Mouse (Mus musculus) right cerebral cortex, postnatal 36 days (tissue): ENCODE measurements around the gene Rae1.

Experiments used
- DNase-seq, 2 experiments: peaks; one replicate each; pipeline ENCODE4 v3.0.0; 2022; ENCODE audit warnings: low spot score in 2 of 2, mixed read lengths in 1 of 2

Rae1 gene

DNA sequence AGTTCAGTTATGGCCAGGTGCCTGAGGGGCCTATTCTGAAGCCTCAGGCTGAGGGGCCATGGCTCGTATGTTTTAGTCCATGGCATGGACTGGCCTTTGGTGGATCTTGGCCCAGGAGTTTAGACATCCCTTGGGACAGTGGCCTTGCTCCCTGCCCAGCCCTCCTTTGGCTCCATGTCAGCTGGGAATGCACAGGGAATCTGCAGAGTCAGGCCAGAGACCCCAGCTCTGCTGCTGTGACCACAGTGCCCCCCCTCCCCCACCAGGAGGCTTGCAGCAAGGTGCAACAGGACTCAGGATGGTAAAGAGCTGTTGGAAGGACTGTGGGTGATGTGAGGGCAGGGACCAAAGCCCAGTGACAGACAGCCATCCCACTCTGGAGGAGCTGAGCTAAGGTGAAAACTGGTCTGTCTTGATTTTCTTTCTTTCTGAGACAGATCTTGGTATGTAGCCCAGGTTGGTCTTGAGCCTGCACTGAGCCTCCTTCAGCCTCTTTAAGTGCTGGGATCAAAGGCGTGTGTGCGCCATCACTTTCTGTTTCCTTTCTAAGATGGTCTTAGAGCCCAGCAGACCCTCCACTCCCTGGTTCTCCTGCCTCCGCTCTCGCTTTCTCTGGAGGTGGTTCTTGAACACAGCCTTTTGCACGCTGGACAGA, 27.4 kb downstream of the Rae1 start:
- DNase-seq = no peak

DNA sequence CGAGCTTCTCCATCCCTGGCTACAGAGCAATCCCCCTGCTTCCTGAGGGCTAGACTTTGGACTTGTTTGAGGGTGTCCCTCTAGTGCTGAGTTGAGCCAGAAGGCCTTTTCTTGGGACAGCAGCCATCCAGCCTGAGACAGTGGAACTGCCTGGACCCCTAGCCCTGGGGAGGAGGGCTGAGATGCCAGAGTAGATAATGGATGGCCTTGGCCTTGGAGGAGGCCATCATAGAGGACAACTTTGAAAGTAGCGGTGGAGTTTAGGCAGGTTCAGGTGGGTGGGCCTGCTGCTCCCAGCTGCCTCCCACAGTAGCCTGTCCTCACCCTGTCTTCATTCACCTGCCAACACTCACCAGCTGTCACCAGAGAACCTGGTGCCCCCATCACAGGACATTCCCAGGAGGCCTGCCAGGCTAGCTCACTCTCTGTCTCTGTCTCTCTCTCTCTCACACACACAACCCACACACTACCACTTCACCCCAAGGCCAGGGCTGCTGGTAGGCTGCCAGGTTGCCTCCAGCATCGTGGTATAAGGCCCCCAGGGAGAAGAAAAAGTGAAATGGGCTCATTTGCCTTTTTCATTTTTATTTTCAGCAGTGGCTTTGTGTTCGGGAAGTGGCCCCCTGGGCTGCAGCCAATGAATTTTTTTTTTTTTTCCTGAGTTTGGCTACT, 28.0 kb downstream of the Rae1 start:
- DNase-seq = no peak

DNA sequence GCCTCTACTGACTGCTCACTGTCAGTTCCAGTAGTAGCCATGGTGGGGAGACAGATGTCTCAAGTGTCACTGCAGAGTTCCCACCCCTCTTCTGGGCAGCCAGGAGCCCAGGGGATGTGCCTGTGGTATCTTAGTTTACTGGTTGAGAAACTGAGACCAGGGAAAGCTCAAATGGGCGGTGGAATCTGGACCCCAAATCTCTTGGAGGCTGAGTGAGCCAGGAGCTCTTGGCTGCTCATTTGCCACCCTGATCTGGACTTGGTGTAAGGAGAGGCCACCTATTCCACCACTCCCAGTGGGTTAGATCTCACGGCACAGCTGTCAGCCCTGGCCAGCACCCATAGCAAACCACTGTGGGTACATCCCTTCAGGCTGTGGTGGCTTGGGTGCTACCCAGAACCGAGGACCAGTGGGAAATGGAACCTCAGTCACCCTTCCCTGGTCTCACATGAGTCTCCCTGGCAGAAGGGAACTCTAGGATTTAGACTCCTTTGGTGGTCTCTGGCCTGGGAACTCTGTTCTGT, 28.7 kb downstream of the Rae1 start:
- DNase-seq = no peak

DNA sequence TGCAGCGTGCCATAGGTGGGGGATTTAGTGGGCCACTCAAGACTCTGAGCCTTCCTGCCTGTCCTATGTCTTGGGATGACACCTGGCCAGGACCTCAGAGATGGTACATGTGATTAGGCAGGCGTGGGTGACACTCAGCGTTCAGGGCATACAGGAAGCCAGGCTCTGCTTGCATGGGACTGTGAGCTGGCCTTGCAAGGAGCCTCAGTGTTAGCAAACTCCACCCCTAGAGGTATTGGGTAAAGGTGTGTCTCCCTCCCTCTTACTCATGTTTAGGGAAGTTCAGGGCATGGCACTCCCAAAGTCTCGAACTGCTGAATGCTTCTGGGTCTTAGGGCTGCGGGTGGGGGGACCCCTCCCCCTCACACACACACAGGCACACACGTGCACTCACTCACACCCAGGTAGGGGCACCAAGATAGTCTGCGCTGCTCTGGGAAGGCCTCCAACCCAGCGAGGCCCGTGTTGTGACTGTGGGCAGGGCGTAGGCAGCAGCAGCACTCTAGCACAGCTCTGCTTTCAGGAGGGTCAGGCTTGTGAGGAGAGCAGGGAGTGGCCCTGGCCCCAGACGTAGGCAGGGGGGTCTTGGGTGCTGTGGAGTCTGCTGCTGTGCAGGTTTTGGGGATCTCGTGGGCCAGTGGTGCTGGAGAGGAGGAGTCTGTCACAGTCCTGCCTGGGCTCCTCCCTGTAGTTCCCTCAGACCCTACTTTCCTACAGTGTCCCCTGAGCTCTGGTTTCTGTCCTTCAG, 30.8 kb downstream of the Rae1 start:
- DNase-seq = no peak

DNA sequence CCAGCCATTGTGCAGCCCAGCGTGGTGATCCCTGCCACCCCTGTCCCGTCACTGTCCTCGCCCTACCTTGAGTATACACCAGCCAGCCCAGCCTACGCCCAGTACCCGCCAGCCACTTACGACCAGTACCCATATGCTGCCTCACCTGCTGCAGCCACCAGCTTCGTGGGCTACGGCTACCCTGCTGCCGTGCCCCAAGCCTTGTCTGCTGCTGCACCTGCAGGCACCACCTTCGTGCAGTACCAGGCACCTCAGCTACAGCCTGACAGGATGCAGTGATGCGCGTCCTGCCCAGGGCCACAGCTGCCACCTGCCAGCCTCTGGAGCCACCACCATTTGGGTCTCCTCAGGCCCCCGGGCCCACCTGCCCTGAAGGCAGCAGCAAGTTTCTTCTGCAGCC, 33.6 kb downstream of the Rae1 start:
- no peak for DNase-seq

DNA sequence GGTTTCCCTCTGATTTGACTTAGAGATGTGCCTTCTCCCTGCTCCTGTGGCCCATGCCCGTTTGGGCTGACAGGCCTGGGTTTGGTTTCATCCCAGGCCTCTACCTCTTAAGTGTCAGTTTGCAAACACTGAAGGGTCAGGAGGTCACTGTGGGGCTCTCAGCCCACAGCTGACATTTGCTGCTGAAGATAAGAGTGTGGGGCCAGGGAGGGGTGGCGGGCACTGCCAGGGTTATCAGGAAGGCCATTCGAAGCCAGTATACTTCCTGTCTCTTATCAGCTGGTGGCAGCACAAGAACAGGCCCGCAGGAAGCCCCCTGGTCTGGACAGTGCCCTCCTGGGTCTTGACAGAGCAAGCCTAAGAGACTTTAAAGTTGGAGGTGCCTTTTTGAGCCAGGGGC, 35.1 kb downstream of the Rae1 start:
- no peak for DNase-seq

DNA sequence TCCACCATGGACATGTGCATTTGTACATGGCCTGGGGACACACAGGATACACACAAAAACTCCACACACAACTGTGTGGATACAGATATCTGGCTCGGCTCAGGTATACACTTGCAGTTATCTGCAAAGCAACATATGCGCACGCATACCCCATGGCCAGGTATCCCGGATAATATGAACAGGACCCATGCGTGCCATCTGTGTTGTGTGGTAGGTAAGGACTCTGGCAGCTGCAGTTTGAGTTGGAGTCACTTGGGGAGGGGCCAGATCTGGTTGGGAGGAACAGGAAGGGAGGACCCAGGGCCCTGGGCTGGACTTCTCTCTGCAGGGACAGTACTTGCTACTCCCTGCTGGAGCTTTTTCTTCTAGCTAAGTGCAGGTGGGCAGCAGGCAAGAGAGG, 35.7 kb downstream of the Rae1 start:
- DNase-seq = no peak

DNA sequence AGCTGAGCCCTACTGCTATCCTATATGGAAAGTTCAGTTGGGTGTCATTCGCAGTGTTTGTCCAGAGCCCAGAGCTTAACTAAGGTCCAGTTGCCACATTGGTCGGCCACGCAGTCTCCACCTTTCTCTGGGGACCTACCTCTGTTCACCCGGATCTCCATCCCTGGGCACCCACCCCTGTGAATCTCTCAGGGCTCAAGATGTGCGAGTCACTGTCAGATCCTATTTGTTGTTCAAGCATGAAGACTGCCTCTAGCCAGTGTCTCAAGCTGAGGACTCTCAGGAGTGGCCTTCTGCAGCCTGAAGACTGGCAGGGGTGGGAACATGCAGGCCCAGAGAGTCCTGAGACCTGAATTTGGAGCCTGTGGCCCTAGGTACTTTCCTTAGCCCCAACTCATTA, 36.1 kb downstream of the Rae1 start:
- DNase-seq = no peak

DNA sequence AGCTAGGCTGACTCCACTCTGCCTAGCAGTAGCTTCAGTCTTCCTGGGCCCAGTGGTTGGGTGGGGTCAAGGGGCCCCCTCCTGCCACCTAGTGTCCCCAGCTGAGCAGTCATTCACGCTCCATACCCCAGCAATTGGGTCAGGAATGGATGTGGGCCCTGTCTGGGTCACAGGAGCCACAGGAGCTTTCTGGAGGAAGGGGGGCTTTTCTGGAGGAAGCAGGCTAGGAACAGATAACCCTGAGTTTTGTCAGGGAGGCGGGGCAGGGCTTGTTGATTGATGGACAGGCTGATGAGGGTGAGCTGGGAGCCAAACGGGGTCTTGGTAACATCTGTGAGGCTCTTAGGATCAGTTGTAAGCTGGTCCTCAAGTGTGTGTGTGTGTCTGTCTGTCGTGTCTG, 36.7 kb downstream of the Rae1 start:
- no peak for DNase-seq

DNA sequence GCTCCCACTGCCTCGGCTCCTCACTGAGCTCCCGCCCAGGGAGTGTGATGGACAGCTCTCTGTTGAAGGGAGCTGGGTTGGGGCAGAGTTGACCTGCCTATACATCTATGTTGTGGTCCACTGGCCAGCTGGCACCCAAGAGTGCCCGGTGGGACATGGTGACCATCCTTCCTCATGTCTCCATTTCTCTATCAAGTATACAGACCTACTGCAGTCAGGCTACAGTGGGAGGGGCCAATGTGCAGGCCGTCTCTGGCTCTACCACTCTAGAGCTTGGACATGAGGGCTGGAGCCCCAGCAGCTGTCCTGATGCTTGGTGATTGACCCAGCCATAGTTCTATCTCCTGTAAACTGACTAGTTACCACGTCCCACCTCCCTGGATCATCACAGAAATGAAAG, 37.4 kb downstream of the Rae1 start:
- no peak for DNase-seq

DNA sequence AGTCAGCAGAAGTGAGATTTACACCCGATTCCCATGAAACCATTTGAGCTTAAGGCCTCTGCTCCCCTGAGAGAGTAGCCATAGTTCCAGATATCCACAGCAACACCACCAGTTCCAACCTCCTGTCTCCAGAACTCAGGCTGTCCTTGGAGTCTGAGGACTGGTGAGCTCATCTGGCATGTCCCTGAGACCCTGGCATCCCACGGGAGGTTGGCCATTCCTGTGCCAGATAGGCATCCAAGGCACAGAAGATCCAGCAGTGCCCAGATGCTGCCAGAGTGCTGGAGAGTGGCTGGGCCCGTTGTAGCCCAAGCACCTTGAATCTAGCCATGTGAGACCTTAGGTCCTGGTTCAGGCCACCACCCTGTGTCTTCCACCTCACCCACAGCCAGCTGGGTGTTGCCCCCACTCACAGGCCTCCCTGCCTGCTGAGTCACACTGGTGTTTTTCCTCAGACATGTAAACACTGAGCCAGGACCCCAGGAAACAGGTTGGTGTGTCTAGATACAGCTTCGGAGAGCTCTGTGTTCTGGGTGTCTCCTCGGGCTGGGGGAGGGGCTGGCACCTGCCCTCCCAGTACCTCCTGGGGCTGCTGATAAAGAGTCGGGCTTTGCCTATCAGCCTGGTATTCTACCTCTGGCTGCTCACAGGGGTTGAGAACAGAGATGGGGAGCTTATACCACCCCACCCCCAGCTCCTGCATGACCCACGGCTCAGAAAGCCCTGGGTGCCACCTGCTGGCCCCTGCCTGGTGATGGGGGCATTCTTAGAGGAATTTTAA, 38.1 kb downstream of the Rae1 start:
- no peak for DNase-seq

DNA sequence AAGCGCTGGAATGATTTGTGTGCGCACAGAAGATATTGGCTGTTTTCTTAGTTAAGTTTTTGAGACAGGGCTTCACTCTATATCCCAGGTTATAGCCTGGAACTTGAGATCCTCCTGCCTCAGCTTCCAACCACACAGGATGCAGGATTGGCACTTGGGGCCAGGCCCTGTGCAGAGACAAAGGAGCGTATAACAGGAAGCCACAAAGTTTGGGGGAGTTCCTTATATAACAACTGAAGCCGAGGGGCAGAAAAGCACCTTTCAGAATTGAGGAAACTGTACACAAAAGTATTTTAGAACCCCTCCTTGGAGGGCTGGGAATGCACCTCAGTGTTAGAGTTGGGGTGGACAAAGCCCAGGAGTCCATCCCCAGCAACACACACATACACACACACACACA, 39.1 kb downstream of the Rae1 start:
- DNase-seq = no peak

DNA sequence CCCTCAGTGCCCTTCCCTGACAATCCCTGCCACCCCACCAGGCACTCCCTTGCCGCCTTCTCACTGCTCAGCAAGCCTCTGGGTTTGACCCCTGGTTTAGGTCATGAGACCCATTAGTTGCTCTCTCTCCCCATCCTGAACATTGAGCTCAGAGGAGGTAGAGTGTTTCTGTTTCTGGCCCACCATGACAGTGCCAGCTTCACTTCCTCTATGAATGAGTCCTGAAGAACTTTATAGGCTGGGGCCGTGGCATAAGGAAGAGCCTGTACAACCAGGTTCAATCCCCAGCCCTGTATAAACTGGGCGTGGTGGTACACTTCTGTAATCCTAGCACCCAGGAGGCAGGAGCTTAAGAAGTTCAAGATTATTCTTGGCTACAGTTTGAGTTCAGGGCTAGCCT, 40.9 kb downstream of the Rae1 start:
- no peak for DNase-seq

DNA sequence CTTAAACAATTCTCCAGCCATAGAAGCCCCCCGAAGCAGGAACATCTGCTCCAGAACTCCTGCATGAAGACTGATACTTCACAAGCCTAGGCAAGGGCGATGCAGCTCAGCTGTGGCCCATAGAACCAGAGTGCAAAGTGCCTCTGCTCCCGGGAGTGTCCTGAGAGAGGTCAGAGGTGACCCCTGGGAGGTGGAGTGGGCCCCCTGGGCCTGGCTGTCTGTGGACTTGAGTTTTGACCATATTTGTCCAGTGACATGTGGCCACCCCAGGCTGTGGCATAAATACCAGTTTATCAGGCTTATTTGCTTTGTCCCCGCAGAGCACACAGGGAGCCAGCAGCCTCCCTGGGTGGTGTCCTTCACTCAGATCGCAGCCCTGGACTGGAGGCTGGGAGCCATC, 41.3 kb downstream of the Rae1 start:
- DNase-seq = no peak

DNA sequence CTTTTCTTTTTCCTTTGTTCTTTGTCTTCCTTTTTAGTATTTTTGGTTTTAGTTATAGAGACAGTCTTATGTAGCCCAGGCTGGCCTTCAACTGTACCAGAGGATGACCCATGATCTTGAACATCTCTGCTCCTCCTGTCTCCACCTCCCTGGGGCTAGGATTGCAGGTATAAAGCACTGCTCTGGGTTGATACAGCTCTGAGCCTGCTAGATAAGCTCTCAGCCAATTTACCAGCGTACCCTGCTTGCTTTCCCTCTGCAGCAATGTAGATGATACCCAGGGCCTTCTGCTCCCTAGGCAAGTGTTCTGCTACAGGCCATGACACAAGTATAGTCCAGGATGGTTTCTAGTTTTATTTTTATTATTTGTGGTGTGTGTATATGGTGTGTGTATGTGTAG, 42.0 kb downstream of the Rae1 start:
- DNase-seq = no peak

DNA sequence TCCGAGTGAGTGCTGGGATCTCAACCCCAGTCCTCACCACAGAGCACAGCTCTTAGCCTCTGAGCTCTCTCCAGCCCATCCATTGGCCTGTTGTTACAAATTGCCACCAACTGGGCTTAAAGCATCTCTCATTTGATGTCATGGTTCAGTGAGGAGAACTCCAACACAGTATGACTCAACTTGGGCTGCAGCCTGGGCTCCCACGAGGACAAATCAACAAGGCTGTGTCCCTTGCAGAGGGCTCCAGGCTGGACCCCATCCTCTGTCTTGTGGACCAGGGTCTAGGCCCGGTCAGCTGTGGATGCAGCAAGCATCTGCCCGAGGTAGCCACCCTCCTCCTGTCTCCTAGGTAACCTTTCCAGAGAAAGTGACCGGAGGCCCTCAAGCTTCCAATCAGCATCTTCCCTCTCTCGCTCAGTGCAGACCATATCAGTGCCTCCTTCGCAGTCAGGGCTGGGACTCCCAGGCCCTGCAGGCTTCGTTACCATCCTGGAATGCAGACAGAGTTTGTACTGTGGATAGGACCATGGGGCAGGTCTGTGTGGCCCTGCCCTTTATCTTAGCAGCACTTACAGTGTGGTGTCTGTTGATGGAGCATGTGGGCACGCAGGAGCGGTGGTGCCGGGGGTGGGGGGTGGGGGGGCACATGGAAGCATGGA, 42.7 kb downstream of the Rae1 start:
- DNase-seq = no peak

DNA sequence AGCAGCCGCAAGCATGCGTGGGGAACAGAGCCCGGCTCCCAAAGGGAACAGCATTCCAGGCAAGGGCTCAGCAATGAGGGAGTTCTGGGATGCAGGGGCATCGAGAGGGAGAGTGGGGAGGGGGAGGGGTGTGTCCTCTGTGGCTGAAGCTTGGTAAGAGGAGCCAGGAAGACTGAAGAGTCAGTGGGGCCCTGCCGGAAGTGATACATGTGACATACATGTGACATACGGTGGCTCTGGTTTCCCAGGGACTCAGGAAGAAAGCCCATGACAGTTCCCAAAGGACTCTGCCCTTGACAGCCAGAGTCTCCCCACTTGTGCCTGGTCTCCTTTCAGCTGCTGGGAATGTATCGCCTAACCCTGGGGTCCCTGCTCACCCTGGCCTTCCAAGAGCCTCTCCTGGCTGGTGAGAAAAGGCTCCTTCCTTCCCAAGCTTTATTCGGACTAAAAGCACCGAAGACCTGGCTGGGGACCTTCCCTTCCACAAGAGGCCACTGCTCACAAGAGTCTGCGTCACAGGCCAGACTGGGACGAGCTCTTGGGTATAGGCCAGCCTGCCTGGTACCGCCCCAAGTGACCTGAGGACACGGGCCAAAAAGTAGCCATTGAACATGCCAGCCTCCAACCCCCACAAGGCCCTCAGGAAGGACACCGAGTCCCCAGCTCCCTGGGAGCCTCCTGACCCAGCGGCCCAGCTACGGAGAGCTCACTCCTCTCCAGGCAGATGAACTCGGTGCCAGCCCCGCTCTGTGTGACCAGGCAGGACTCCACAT, 44.5 kb downstream of the Rae1 start:
- no peak for DNase-seq

DNA sequence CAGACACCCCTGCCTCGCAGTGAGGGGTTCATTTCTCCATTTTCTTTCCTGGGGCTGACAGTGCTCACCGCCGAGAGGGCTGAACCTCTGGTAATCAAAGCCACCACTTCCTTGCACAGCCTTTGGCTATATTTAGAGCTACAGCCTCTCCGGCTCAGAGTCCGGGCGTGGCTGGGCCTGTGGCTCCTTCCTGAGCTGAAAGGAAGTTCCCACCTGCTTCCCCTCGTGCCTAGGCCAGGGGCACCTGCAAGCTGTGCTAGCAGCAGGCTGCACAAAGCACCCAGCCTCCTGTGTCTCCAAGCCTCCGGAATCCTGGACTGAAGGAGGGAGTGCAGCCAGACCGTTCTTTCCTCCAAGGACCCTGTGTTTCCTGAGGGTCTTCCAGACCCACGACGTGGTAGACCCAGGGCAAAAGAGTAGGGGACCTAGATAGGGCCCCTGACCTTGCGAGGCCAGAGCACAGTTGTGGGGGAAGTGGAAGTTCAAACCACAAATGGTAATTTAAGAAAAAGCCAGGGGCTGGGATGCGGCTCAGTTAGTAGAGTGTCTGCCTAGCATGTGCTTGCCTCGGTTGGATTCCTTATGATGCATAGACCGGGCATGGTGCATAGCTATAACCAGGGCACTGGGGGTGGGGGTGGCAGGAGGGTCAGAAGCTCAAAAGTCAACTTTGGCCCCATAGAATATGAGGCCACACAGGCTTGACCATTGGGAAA, 46.8 kb downstream of the Rae1 start:
- no peak for DNase-seq

DNA sequence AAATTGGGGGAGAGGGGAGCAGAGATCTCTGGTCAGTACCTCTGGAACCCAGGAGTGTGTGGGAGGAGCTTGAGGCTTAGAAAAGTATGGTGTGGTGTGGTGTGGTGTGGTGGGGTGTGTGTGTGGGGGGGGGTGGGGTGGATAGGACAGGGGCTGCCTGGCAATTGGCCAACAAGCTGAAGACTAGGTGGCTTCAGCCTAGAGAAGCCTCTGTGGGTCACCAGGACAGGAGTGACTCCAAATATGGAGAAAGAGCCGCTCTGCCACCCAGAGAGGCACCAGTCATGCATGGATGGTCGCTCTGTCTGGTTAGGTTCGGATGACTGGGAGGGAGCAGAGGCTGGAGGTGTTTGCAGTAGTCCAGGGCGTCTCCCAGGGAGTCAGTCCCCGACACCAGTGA, 47.6 kb downstream of the Rae1 start:
- no peak for DNase-seq

DNA sequence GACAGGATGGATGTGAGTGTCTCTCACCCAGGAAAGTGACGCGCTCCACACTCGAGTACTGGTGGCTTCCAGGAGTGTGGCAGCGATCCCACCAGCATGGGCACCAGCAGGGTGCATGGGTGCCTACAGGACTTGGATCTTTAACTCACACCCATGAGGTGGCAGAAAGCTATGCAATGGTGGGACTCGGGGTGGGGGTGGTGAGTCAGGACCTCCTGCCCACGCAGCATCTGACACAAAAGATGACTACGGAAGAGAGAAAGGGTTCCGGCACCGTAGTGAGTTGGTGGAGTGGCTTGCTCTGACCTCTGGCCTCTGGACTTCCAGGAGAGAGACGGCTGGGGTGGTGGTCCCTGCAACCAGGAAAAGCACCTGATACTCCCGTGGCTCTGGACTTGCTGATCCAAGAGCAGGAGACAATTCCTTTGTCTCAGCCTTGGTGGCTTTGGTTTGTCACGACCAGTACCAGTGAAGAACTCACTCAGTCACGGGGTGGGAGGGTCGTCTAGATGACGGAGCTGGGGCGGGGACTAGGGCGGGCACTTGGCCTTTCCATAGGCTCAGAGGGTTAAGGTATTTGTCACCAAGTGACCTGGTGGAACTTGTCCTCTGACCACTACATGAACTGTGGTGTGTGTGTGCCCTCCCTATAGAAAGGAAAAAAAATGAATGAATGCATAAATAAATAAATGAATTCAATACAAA, 48.3 kb downstream of the Rae1 start:
- no peak for DNase-seq
